Mouse (Mus musculus) lung, postnatal 10 days (tissue): ENCODE measurements around the gene 0610010K14Rik.
A peak's percentile ranks its signal among the peaks of the same experiment; 100 is the strongest.

Source experiments
- DNase-seq: peaks from one replicate; pipeline ENCODE4 v3.0.0; 2021

The 0610010K14Rik gene

GRCm38 (mm10) chr11:70237457-70238167 is at the start of gene 0610010K14Rik:
Gene 0610010K14Rik (minus strand): TSS chr11:70237914.
- peak; percentile 99 for DNase-seq

- DNase-seq, result no peak
These were observed 48.0 kb upstream of the 0610010K14Rik start for GRCm38 (mm10) chr11:70285686-70286085.

GRCm38 (mm10) chr11:70284757-70285156 is 47.0 kb upstream of the 0610010K14Rik start:
- DNase-seq, result no peak

GRCm38 (mm10) chr11:70283666-70284065 is 46.0 kb upstream of the 0610010K14Rik start:
- DNase-seq, result no peak

GRCm38 (mm10) chr11:70280441-70280840 is 42.7 kb upstream of the 0610010K14Rik start:
- peak; percentile 71 for DNase-seq

GRCm38 (mm10) chr11:70278961-70279360 is 41.2 kb upstream of the 0610010K14Rik start:
- DNase-seq, result no peak

- DNase-seq, result no peak
These were observed 33.9 kb upstream of the 0610010K14Rik start for GRCm38 (mm10) chr11:70271641-70272040.

GRCm38 (mm10) chr11:70266405-70266804 is 28.7 kb upstream of the 0610010K14Rik start:
- DNase-seq, result peak; percentile 83

- no peak for DNase-seq
These were observed 28.1 kb upstream of the 0610010K14Rik start for GRCm38 (mm10) chr11:70265819-70266218.

GRCm38 (mm10) chr11:70265252-70265651 is 27.5 kb upstream of the 0610010K14Rik start:
- no peak for DNase-seq

GRCm38 (mm10) chr11:70259035-70259434 is 21.3 kb upstream of the 0610010K14Rik start:
- DNase-seq, result no peak

- DNase-seq, result peak; percentile 72
These were observed 17.3 kb upstream of the 0610010K14Rik start, which contains the start of gene Alox12 for GRCm38 (mm10) chr11:70254931-70255531. Gene Alox12 (minus strand): TSS chr11:70255353.

- no peak for DNase-seq
These were observed 16.6 kb upstream of the 0610010K14Rik start for GRCm38 (mm10) chr11:70254337-70254736.

GRCm38 (mm10) chr11:70251853-70252252 is 14.1 kb upstream of the 0610010K14Rik start:
- DNase-seq, result no peak

- DNase-seq, result no peak
These were observed 12.4 kb upstream of the 0610010K14Rik start for GRCm38 (mm10) chr11:70250150-70250549.

GRCm38 (mm10) chr11:70247136-70247845 is 9.6 kb upstream of the 0610010K14Rik start:
- DNase-seq, result peak; percentile 84

GRCm38 (mm10) chr11:70242591-70242990 is 4.9 kb upstream of the 0610010K14Rik start:
- no peak for DNase-seq

- DNase-seq, result peak; percentile 90
These were observed 2.0 kb upstream of the 0610010K14Rik start, which contains the start of the genes Gm21988 and Rnasek for GRCm38 (mm10) chr11:70239541-70240279. Gene Gm21988 (minus strand): TSS chr11:70239830. Gene Rnasek (minus strand): TSS chr11:70239842.

GRCm38 (mm10) chr11:70238591-70239440 is 1.1 kb upstream of the 0610010K14Rik start:
- no peak for DNase-seq

GRCm38 (mm10) chr11:70236717-70237116 is 997 bp downstream of the 0610010K14Rik start:
- DNase-seq, result no peak

- DNase-seq, result no peak
These were observed 2.3 kb downstream of the 0610010K14Rik start for GRCm38 (mm10) chr11:70235254-70235900.
